Mouse (Mus musculus) CH12.LX (cell line): ENCODE measurements at regions not wholly inside any gene's neighbourhood (a gene's known extent, or its start where the extent isn't known, plus 50 kb on each side); places are given as distances from the start of the nearest gene placed in this dataset.
A peak's percentile ranks its signal among the peaks of the same experiment; 100 is the strongest.

Experiments used
- DNase-seq: peaks from one replicate; pipeline ENCODE4 v3.0.0-alpha.2; 2013; ENCODE audit errors: extremely low read depth
- H3K27ac ChIP-seq: 2 replicates; pipeline ENCODE4 v1.5.1; 2012; ENCODE audit warnings: low read depth, mild to moderate bottlenecking, control low read depth, moderate library complexity; ENCODE audit not compliant: insufficient read depth
- H3K27me3 ChIP-seq: replicated peaks from 2 replicates; pipeline ENCODE3; 2012; ENCODE audit warnings: inconsistent platforms
- H3K36me3 ChIP-seq, 2 experiments: replicated peaks in 1 of 2; 2 replicates each; pipeline versions ENCODE3 to v1.6.1; 2012; ENCODE audit warnings: inconsistent platforms in 1 of 2, low read length in 1 of 2, mild to moderate bottlenecking in 1 of 2, mixed read lengths in 1 of 2, moderate library complexity in 1 of 2; ENCODE audit not compliant: control insufficient read depth in 1 of 2, insufficient read depth in 1 of 2
- H3K4me1 ChIP-seq, 2 experiments: 2 replicates each; pipeline ENCODE4 v1.6.1; 2012; ENCODE audit warnings: inconsistent platforms in 1 of 2, moderate library complexity in 1 of 2; ENCODE audit not compliant: insufficient read depth in 2 of 2, control insufficient read depth in 1 of 2
- H3K4me2 ChIP-seq: 2 replicates; pipeline ENCODE4 v1.6.1; 2012; ENCODE audit warnings: low read depth, mild to moderate bottlenecking, control low read depth; ENCODE audit not compliant: poor library complexity, insufficient read depth, severe bottlenecking
- H3K4me3 ChIP-seq, 3 experiments: fragments of 150-350 bp in 1 of 3; sonication (generic) in 1 of 3; replicated peaks in 1 of 3; 2 replicates each; pipeline versions ENCODE3 to v1.5.1; 2011 to 2012; ENCODE audit warnings: low read depth in 2 of 3, low read length in 2 of 3, mild to moderate bottlenecking in 2 of 3, moderate library complexity in 2 of 3, control low read depth in 1 of 3, improper control_type of control experiment in 1 of 3, inconsistent platforms in 1 of 3, mixed read lengths in 1 of 3; ENCODE audit not compliant: poor library complexity in 1 of 3
- H3K79me2 ChIP-seq: replicated peaks from 2 replicates; pipeline ENCODE4 v1.6.1; 2012; ENCODE audit warnings: mild to moderate bottlenecking, moderate library complexity; ENCODE audit not compliant: control insufficient read depth, poor library complexity, insufficient read depth, severe bottlenecking; ENCODE audit errors: extremely low read depth
- H3K9ac ChIP-seq: 2 replicates; pipeline ENCODE4 v1.6.1; 2012; ENCODE audit warnings: low read depth, mild to moderate bottlenecking, control low read depth, moderate library complexity; ENCODE audit not compliant: insufficient read depth
- H3K9me3 ChIP-seq: replicated peaks from 2 replicates; pipeline ENCODE3; 2012; ENCODE audit warnings: low read length, inconsistent platforms, mixed read lengths
- CTCF ChIP-seq, 2 experiments: IDR thresholded peaks in 1 of 2; conservative IDR thresholded peaks in 1 of 2; 2 replicates each; pipeline ENCODE4 v1.5.1; 2011 to 2012; ENCODE audit warnings: low read depth in 2 of 2, low read length in 2 of 2, improper control_type of control experiment in 1 of 2, inconsistent platforms in 1 of 2, mild to moderate bottlenecking in 1 of 2, moderate library complexity in 1 of 2
- ELF1 ChIP-seq: IDR thresholded peaks from 2 replicates; pipeline ENCODE4 v1.6.1; 2014; ENCODE audit warnings: low read depth, mild to moderate bottlenecking, inconsistent platforms, low read length, improper control_type of control experiment
- HCFC1 ChIP-seq: IDR thresholded peaks from 2 replicates; pipeline ENCODE4 v1.6.1; 2012; ENCODE audit warnings: low read depth, mild to moderate bottlenecking, inconsistent platforms, low read length, improper control_type of control experiment
- IRF4 ChIP-seq: IDR thresholded peaks from 2 replicates; pipeline ENCODE4 v1.6.1; 2014; ENCODE audit warnings: low read depth, mild to moderate bottlenecking, inconsistent platforms, low read length, improper control_type of control experiment
- NELFE ChIP-seq: IDR thresholded peaks from 2 replicates; pipeline ENCODE4 v1.6.1; 2011; ENCODE audit warnings: low read depth, low read length, improper control_type of control experiment
- PAX5 ChIP-seq: IDR thresholded peaks from 2 replicates; pipeline ENCODE4 v1.6.1; 2012; ENCODE audit warnings: low read length, inconsistent platforms, mixed read lengths
- RAD21 ChIP-seq: IDR thresholded peaks from 2 replicates; pipeline ENCODE4 v1.6.1; 2011; ENCODE audit warnings: low read depth, mild to moderate bottlenecking, low read length, improper control_type of control experiment, moderate library complexity
- SIN3A ChIP-seq: IDR thresholded peaks from 2 replicates; pipeline ENCODE4 v1.6.1; 2012; ENCODE audit warnings: low read length, improper control_type of control experiment, inconsistent platforms
- SMC3 ChIP-seq: IDR thresholded peaks from 2 replicates; pipeline ENCODE4 v1.6.1; 2011; ENCODE audit warnings: low read depth, low read length, improper control_type of control experiment
- TBP ChIP-seq: conservative IDR thresholded peaks from 2 replicates; pipeline ENCODE4 v1.6.1; 2011; ENCODE audit warnings: low read depth, low read length, improper control_type of control experiment
- ZNF384 ChIP-seq: IDR thresholded peaks from 2 replicates; pipeline ENCODE4 v1.6.1; 2012; ENCODE audit warnings: low read depth, low read length, improper control_type of control experiment, inconsistent platforms
- dilution Hi-C: fragments of 300-500 bp; cut with MboI; formaldehyde crosslinking; loops from 2 replicates; pipeline ENCODE4 v1.14.3; 2020; ENCODE audit warnings: low sequenced_read_pairs; ENCODE audit not compliant: extremely low pct_unique_long_range_greater_than_20kb, extremely low pct_ligation_motif_present
- in situ Hi-C: fragments of 300-500 bp; cut with MboI; formaldehyde crosslinking; loops from 3 replicates; pipeline ENCODE4 v1.14.3; 2019; ENCODE audit warnings: low sequenced_read_pairs, low pct_ligation_motif_present, low pct_unique_long_range_greater_than_20kb, mixed read lengths

DNA sequence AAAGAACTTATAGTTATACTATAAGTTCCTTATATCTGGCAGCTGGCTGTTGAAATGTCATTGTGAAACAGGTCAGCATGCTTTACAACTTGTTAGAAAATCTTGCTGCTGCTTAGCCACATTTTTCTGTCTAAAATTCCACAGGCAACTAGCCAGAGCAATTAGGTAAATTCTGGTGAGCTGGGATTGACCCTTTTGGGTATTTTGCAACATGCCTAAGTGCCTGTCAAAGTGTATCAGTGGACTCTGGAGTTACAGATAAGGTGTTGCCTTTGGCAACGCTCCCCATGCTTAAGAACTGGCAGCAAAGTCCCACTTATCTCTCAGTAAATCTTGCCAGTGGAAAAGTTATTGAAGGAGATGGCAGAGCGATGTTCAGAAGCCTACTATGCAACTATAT, 525.9 kb downstream of the Rfpl4b start:
- no peak for DNase-seq
- Histone ChIP-seq H3K9me3 (no peaks in the 10 kb centered on the region), H3K36me3 (no peaks in the 10 kb centered on the region), H3K4me3 (no peak overlapping the region), H3K4me1 (no peaks in the 10 kb centered on the region), H3K27me3 (no peaks in the 10 kb centered on the region), H3K9ac (no peak overlapping the region), H3K27ac (no peak overlapping the region), H3K4me2 (no peak overlapping the region), H3K79me2 (no peaks in the 10 kb centered on the region)
- TF ChIP-seq SIN3A (no peak), ZNF384 (no peak), SMC3 (no peak), ELF1 (no peak)
- dilution Hi-C loops: no loop called here
- in situ Hi-C loops: no loop called here

DNA sequence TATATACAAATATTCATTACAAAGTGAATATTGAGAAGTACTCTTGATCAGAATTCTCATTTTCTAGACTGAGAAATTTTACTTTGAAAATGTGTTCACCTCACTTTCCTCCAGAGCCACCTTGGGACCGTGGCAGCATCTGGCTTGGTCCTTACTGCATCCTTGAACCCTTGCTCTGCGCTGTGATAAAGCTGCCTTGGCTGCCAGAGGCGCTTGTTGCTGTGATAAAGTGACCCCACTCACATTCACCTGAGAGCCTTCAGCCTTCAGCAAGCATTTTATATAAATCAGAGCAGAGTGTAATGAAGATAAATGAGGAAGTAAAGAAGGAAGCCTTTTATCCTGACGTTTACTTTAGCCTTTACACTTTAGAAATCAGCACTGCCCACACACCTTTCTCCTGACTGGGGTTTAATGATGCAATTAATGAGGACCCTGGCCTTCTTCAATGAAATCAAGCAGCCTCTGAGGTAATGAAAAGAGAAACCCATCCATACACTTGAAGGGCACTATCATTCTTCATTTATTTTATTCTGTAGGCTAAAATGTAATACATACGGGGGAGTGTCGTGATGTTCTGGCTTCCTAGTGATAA, 532.8 kb downstream of the Rfpl4b start:
- no peak overlapping the region for H3K27ac ChIP-seq
- no peaks in the 10 kb centered on the region for H3K9me3 ChIP-seq
- no peaks in the 10 kb centered on the region for H3K36me3 ChIP-seq
- in situ Hi-C loops: no loop called here
- dilution Hi-C loops: no loop called here
- no peak for DNase-seq
- no peak overlapping the region for H3K4me2 ChIP-seq
- H3K27me3 ChIP-seq: no peaks in the 10 kb centered on the region
- no peaks in the 10 kb centered on the region for H3K79me2 ChIP-seq
- H3K4me1 ChIP-seq: no peaks in the 10 kb centered on the region
- TF ChIP-seq HCFC1: no peak
- TF ChIP-seq PAX5: no peak
- TF ChIP-seq TBP: no peak
- H3K9ac ChIP-seq: no peak overlapping the region
- H3K4me3 ChIP-seq: no peak overlapping the region

DNA sequence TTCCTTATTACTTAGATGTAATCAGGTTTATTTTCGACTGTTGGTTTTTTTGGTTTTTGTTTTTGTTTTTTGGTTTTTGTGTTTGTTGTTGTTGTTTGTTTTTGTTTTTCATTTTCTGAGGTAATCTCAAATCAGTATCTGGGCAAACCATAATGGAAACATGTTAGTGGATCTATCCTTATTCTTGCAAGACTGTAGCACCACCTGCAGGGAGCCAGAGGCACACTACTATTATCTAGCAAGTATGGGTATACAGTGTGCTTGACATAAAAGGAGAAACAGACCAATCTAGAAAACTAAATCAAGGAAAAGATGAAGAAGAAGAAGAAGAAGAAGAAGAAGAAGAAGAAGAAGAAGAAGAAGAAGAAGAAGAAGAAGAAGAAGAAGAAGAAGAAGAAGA, 552.4 kb downstream of the Rfpl4b start:
- dilution Hi-C loops (no loop called here), in situ Hi-C loops (no loop called here)
- Histone ChIP-seq H3K9ac (no peak overlapping the region), H3K9me3 (no peaks in the 10 kb centered on the region), H3K4me3 (no peak overlapping the region), H3K4me2 (no peak overlapping the region), H3K4me1 (no peaks in the 10 kb centered on the region), H3K36me3 (no peaks in the 10 kb centered on the region), H3K27ac (no peak overlapping the region), H3K79me2 (no peaks in the 10 kb centered on the region), H3K27me3 (no peaks in the 10 kb centered on the region)
- peak in 1 of 2 experiments; percentile 44; a peak in 2 of 4 replicates for TF ChIP-seq CTCF (conservative IDR thresholded peaks at IDR 0.05 in 1 of 2, IDR thresholded peaks at IDR 0.05 in 1 of 2; ENCODE audit: low read depth in 2 of 2, low read length in 2 of 2)
- TF ChIP-seq RAD21: peak; percentile 65
- TF ChIP-seq IRF4: no peak
- peak; percentile 43 for TF ChIP-seq SMC3
- TF ChIP-seq NELFE: no peak
- peak; percentile 37 for DNase-seq
